Mouse (Mus musculus) heart, embryonic 14.5 days (tissue): ENCODE data around the gene Ms4a4a. TPM values are rescaled to one million over a fixed set of nuclear protein-coding genes. Genes with fewer than 3 reads are reported as not detected.

Experiments used
- ATAC-seq: fragments of 200-750 bp; cut with Nextera tagmentation; 2 replicates; pipeline ENCODE4 v1.8.0; 2017; ENCODE audit warnings: low read depth, moderate TSS enrichment; ENCODE audit not compliant: insufficient number of reproducible peaks, insufficient read depth, low FRiP score
- H3K27ac ChIP-seq, 2 experiments: fragments of 200-500 bp in 1 of 2; fragments of 300-500 bp in 1 of 2; sonication (generic) in 1 of 2; replicated peaks in 1 of 2; 2 replicates each; pipeline ENCODE4 v1.5.1; 2012 to 2014; ENCODE audit warnings: low read depth in 2 of 2, low read length in 2 of 2, control low read depth in 1 of 2, mild to moderate bottlenecking in 1 of 2, mixed read lengths in 1 of 2; ENCODE audit not compliant: control insufficient read depth in 1 of 2, insufficient read depth in 1 of 2
- H3K27me3 ChIP-seq: fragments of 300-500 bp; sonication (generic); 2 replicates; pipeline ENCODE4 v1.6.1; 2014; ENCODE audit warnings: mild to moderate bottlenecking, low read length, control low read depth; ENCODE audit not compliant: control insufficient read depth, insufficient read depth
- H3K36me3 ChIP-seq: fragments of 300-500 bp; sonication (generic); 2 replicates; pipeline ENCODE4 v1.6.1; 2014; ENCODE audit warnings: mild to moderate bottlenecking, control low read depth, low read length, mixed read lengths; ENCODE audit not compliant: control insufficient read depth, insufficient read depth
- H3K4me1 ChIP-seq, 2 experiments: fragments of 200-500 bp in 1 of 2; fragments of 300-500 bp in 1 of 2; sonication (generic) in 1 of 2; 2 replicates each; pipeline ENCODE4 v1.6.1; 2012 to 2014; ENCODE audit warnings: low read length in 2 of 2, control low read depth in 1 of 2, mixed read lengths in 1 of 2; ENCODE audit not compliant: control insufficient read depth in 2 of 2, insufficient read depth in 2 of 2
- H3K4me2 ChIP-seq: fragments of 300-500 bp; sonication (generic); 2 replicates; pipeline ENCODE4 v1.6.1; 2014; ENCODE audit warnings: mild to moderate bottlenecking, low read length
- H3K4me3 ChIP-seq, 2 experiments: fragments of 200-500 bp in 1 of 2; fragments of 300-500 bp in 1 of 2; sonication (generic) in 1 of 2; 2 replicates each; pipeline ENCODE4 v1.5.1; 2012 to 2014; ENCODE audit warnings: low read length in 2 of 2, mild to moderate bottlenecking in 2 of 2, control low read depth in 1 of 2, low read depth in 1 of 2, moderate library complexity in 1 of 2; ENCODE audit not compliant: control insufficient read depth in 1 of 2, insufficient read depth in 1 of 2
- H3K9ac ChIP-seq: fragments of 300-500 bp; sonication (generic); 2 replicates; pipeline ENCODE4 v1.6.1; 2014; ENCODE audit warnings: mild to moderate bottlenecking, low read length
- H3K9me3 ChIP-seq: fragments of 300-500 bp; sonication (generic); 2 replicates; pipeline ENCODE4 v1.6.1; 2016; ENCODE audit warnings: low read length, control low read depth; ENCODE audit not compliant: control insufficient read depth
- WGBS: fragments of 180-500 bp; shearing (Covaris S2); extraction: QIAGEN DNeasy Blood & Tissue Kit; methylation state at CpG from one replicate; pipeline ENCODE4 v1.1.7; 2014; 5-methylcytosine and 5-hydroxymethylcytosine counted together
- polyA plus RNA-seq: library from polyadenylated mRNA; unstranded; fragments of >200 nt; fragmentation: Nextera tagmentation; extraction: Ambion mirVana; gene quantifications from 2 replicates; pipeline ENCODE4 v1.2.1, GENCODE M21; 2014

Ms4a4a gene
- 3.3 and 3.7 TPM in 2 replicates for polyA plus RNA-seq

- Histone ChIP-seq H3K27ac (no peak within 1 kb of the TSS), H3K27me3 (no peaks in the 10 kb centered on the region), H3K4me3 (no peak within 1 kb of the TSS), H3K9ac (no peak within 1 kb of the TSS), H3K9me3 (no peaks in the 10 kb centered on the region), H3K4me2 (no peak within 1 kb of the TSS), H3K4me1 (no peaks in the 10 kb centered on the region), H3K36me3 (no peaks in the 10 kb centered on the region)
- ATAC-seq = no peak
- 66% methylated on average over 2 of the region's 2 CpGs for WGBS
Observed at GRCm38 (mm10) chr19:11375273-11375672, at the start of gene Ms4a4a. Gene Ms4a4a, plus strand, starts transcription at chr19:11375523.

GRCm38 (mm10) chr19:11335932-11336331 lies 39.4 kb upstream of the Ms4a4a start, which contains the start of gene Ms4a7:
Gene Ms4a7, minus strand, starts transcription at chr19:11336146.
- Histone ChIP-seq H3K4me2 (no peak within 1 kb of the TSS), H3K9me3 (no peaks in the 10 kb centered on the region), H3K27ac (no peak within 1 kb of the TSS), H3K27me3 (no peaks in the 10 kb centered on the region), H3K36me3 (no peaks in the 10 kb centered on the region), H3K4me3 (no peak within 1 kb of the TSS), H3K4me1 (no peaks in the 10 kb centered on the region), H3K9ac (no peak within 1 kb of the TSS)
- ATAC-seq = no peak
- 74% methylated on average over 6 of the region's 6 CpGs for WGBS

- Histone ChIP-seq H3K9me3 (no peaks in the 10 kb centered on the region), H3K27me3 (no peaks in the 10 kb centered on the region), H3K27ac (no peak overlapping the region), H3K4me2 (no peak overlapping the region), H3K9ac (no peak overlapping the region), H3K4me3 (no peak overlapping the region), H3K36me3 (no peaks in the 10 kb centered on the region), H3K4me1 (no peaks in the 10 kb centered on the region)
- no peak for ATAC-seq
Observed at GRCm38 (mm10) chr19:11343147-11343546, 32.2 kb upstream of the Ms4a4a start.

GRCm38 (mm10) chr19:11343992-11344391 lies 31.3 kb upstream of the Ms4a4a start:
- no peak overlapping the region for H3K9ac ChIP-seq
- no peak overlapping the region for H3K4me2 ChIP-seq
- no peak for ATAC-seq
- no peaks in the 10 kb centered on the region for H3K27me3 ChIP-seq
- H3K36me3 ChIP-seq = no peaks in the 10 kb centered on the region
- H3K27ac ChIP-seq = no peak overlapping the region
- no peak overlapping the region for H3K4me3 ChIP-seq
- H3K4me1 ChIP-seq = no peaks in the 10 kb centered on the region
- no peaks in the 10 kb centered on the region for H3K9me3 ChIP-seq

- no peaks in the 10 kb centered on the region for H3K27me3 ChIP-seq
- H3K9ac ChIP-seq = no peak overlapping the region
- ATAC-seq = no peak
- H3K27ac ChIP-seq = no peak overlapping the region
- H3K4me2 ChIP-seq = no peak overlapping the region
- H3K36me3 ChIP-seq = no peaks in the 10 kb centered on the region
- no peak overlapping the region for H3K4me3 ChIP-seq
- 49% methylated on average over 7 of the region's 7 CpGs for WGBS
- H3K9me3 ChIP-seq = no peaks in the 10 kb centered on the region
- no peaks in the 10 kb centered on the region for H3K4me1 ChIP-seq
Observed at GRCm38 (mm10) chr19:11349698-11350481, 25.4 kb upstream of the Ms4a4a start.

GRCm38 (mm10) chr19:11351878-11352277 lies 23.4 kb upstream of the Ms4a4a start:
- no peak for ATAC-seq
- H3K4me1 ChIP-seq = no peaks in the 10 kb centered on the region
- H3K4me2 ChIP-seq = no peak overlapping the region
- H3K27ac ChIP-seq = no peak overlapping the region
- no peak overlapping the region for H3K9ac ChIP-seq
- H3K9me3 ChIP-seq = no peaks in the 10 kb centered on the region
- H3K27me3 ChIP-seq = no peaks in the 10 kb centered on the region
- 37% methylated on average over 3 of the region's 3 CpGs for WGBS
- H3K36me3 ChIP-seq = no peaks in the 10 kb centered on the region
- H3K4me3 ChIP-seq = no peak overlapping the region

- 77% methylated on average over 7 of the region's 7 CpGs for whole genome bisulfite sequencing
- Histone ChIP-seq H3K36me3 (no peaks in the 10 kb centered on the region), H3K27me3 (no peaks in the 10 kb centered on the region), H3K27ac (no peak overlapping the region), H3K4me2 (no peak overlapping the region), H3K4me3 (no peak overlapping the region), H3K9ac (no peak overlapping the region), H3K4me1 (no peaks in the 10 kb centered on the region), H3K9me3 (no peaks in the 10 kb centered on the region)
- no peak for ATAC-seq
Observed at GRCm38 (mm10) chr19:11355730-11356129, 19.6 kb upstream of the Ms4a4a start.

- Histone ChIP-seq H3K36me3 (no peaks in the 10 kb centered on the region), H3K4me1 (no peaks in the 10 kb centered on the region), H3K4me2 (no peak overlapping the region), H3K27ac (no peak overlapping the region), H3K9ac (no peak overlapping the region), H3K4me3 (no peak overlapping the region), H3K27me3 (no peaks in the 10 kb centered on the region), H3K9me3 (no peaks in the 10 kb centered on the region)
- WGBS = 51% methylated on average over 3 of the region's 3 CpGs
- no peak for ATAC-seq
Observed at GRCm38 (mm10) chr19:11360106-11360505, 15.2 kb upstream of the Ms4a4a start.
